Mouse (Mus musculus): ENCODE results near the gene Actn3. TPM values are rescaled to one million over a fixed set of nuclear protein-coding genes. Genes with fewer than 3 reads are reported as not detected.

The Actn3 gene
- polyA plus RNA-seq, 1 experiment from 2014 or later: 6.5 TPM

- Histone ChIP-seq H3K36me3 (ENCODE audit: control insufficient read depth, insufficient read depth, low read length) (no peaks in the 10 kb centered on the region; the same call in none of the 2 replicates), H3K9me3 (ENCODE audit: control insufficient read depth, low read length) (no peaks in the 10 kb centered on the region), H3K27me3 (ENCODE audit: control insufficient read depth, insufficient read depth, low read length) (no peaks in the 10 kb centered on the region), H3K9ac (ENCODE audit: low read length) (no peak overlapping the region), H3K4me3 (ENCODE audit: low read depth, low read length) (no peak overlapping the region), H3K4me2 (ENCODE audit: low read depth) (no peak overlapping the region), H3K4me1 (ENCODE audit: control insufficient read depth, insufficient read depth, low read length) (no peaks in the 10 kb centered on the region), H3K27ac (ENCODE audit: low read depth, low read length) (no peak overlapping the region)
- WGBS: 80% methylated on average over 3 of the region's 3 CpGs
- no peak for ATAC-seq (ENCODE audit: insufficient read depth, low FRiP score, low TSS enrichment)
- no peak for DNase-seq (ENCODE audit: low spot score)
These were observed 22.2 kb upstream of the Actn3 start for GRCm38 (mm10) chr19:4899888-4900287.

GRCm38 (mm10) chr19:4898972-4899371 is 21.3 kb upstream of the Actn3 start:
- DNase-seq (ENCODE audit: low spot score) (no peak), ATAC-seq (ENCODE audit: insufficient read depth, low FRiP score, low TSS enrichment) (no peak)
- H3K4me3 ChIP-seq (ENCODE audit: low read depth, low read length): no peak overlapping the region
- WGBS: 71% methylated on average over 9 of the region's 9 CpGs
- no peaks in the 10 kb centered on the region for H3K9me3 ChIP-seq (ENCODE audit: control insufficient read depth, low read length)
- no peaks in the 10 kb centered on the region for H3K27me3 ChIP-seq (ENCODE audit: control insufficient read depth, insufficient read depth, low read length)
- no peak overlapping the region for H3K27ac ChIP-seq (ENCODE audit: low read depth, low read length)
- no peak overlapping the region for H3K4me2 ChIP-seq (ENCODE audit: low read depth)
- no peaks in the 10 kb centered on the region; the same call in none of the 2 replicates for H3K36me3 ChIP-seq (ENCODE audit: control insufficient read depth, insufficient read depth, low read length)
- no peak overlapping the region for H3K9ac ChIP-seq (ENCODE audit: low read length)
- no peaks in the 10 kb centered on the region for H3K4me1 ChIP-seq (ENCODE audit: control insufficient read depth, insufficient read depth, low read length)

GRCm38 (mm10) chr19:4896780-4897520 is 19.2 kb upstream of the Actn3 start:
- 52% methylated on average over 21 of the region's 21 CpGs for WGBS
- Histone ChIP-seq H3K4me3 (ENCODE audit: low read depth, low read length) (no peak overlapping the region), H3K27ac (ENCODE audit: low read depth, low read length) (no peak overlapping the region), H3K27me3 (ENCODE audit: control insufficient read depth, insufficient read depth, low read length) (no peaks in the 10 kb centered on the region), H3K36me3 (ENCODE audit: control insufficient read depth, insufficient read depth, low read length) (peaks cover 2% of the 10 kb centered on the region), H3K9me3 (ENCODE audit: control insufficient read depth, low read length) (no peaks in the 10 kb centered on the region), H3K9ac (ENCODE audit: low read length) (no peak overlapping the region), H3K4me1 (ENCODE audit: control insufficient read depth, insufficient read depth, low read length) (no peaks in the 10 kb centered on the region), H3K4me2 (ENCODE audit: low read depth) (no peak overlapping the region)
- DNase-seq (ENCODE audit: low spot score) (no peak), ATAC-seq (ENCODE audit: insufficient read depth, low FRiP score, low TSS enrichment) (no peak)

GRCm38 (mm10) chr19:4891798-4892197 is 14.1 kb upstream of the Actn3 start:
- no peaks in the 10 kb centered on the region for H3K9me3 ChIP-seq (ENCODE audit: control insufficient read depth, low read length)
- no peak overlapping the region for H3K9ac ChIP-seq (ENCODE audit: low read length)
- ATAC-seq (ENCODE audit: insufficient read depth, low FRiP score, low TSS enrichment) (no peak), DNase-seq (ENCODE audit: low spot score) (no peak)
- H3K36me3 ChIP-seq (ENCODE audit: control insufficient read depth, insufficient read depth, low read length): peaks cover 2% of the 10 kb centered on the region; the same call in 1 of the 2 replicates
- no peaks in the 10 kb centered on the region for H3K4me1 ChIP-seq (ENCODE audit: control insufficient read depth, insufficient read depth, low read length)
- no peaks in the 10 kb centered on the region for H3K27me3 ChIP-seq (ENCODE audit: control insufficient read depth, insufficient read depth, low read length)
- 71% methylated on average over 3 of the region's 3 CpGs for WGBS
- H3K4me3 ChIP-seq (ENCODE audit: low read depth, low read length): no peak overlapping the region
- no peak overlapping the region for H3K27ac ChIP-seq (ENCODE audit: low read depth, low read length)
- H3K4me2 ChIP-seq (ENCODE audit: low read depth): no peak overlapping the region

- DNase-seq (ENCODE audit: low spot score) (no peak), ATAC-seq (ENCODE audit: insufficient read depth, low FRiP score, low TSS enrichment) (no peak)
- Histone ChIP-seq H3K27ac (ENCODE audit: low read depth, low read length) (no peak overlapping the region), H3K27me3 (ENCODE audit: control insufficient read depth, insufficient read depth, low read length) (no peaks in the 10 kb centered on the region), H3K9me3 (ENCODE audit: control insufficient read depth, low read length) (no peaks in the 10 kb centered on the region), H3K36me3 (ENCODE audit: control insufficient read depth, insufficient read depth, low read length) (peaks cover 2% of the 10 kb centered on the region; the same call in 1 of the 2 replicates), H3K4me3 (ENCODE audit: low read depth, low read length) (no peak overlapping the region), H3K4me2 (ENCODE audit: low read depth) (no peak overlapping the region), H3K9ac (ENCODE audit: low read length) (no peak overlapping the region), H3K4me1 (ENCODE audit: control insufficient read depth, insufficient read depth, low read length) (no peaks in the 10 kb centered on the region)
- WGBS: 87% methylated on average over 10 of the region's 10 CpGs
These were observed 12.1 kb upstream of the Actn3 start for GRCm38 (mm10) chr19:4889791-4890190.

GRCm38 (mm10) chr19:4883961-4884360 is 6.3 kb upstream of the Actn3 start:
- H3K4me3 ChIP-seq (ENCODE audit: low read depth, low read length): no peak overlapping the region
- no peaks in the 10 kb centered on the region for H3K4me1 ChIP-seq (ENCODE audit: control insufficient read depth, insufficient read depth, low read length)
- no peaks in the 10 kb centered on the region for H3K36me3 ChIP-seq (ENCODE audit: control insufficient read depth, insufficient read depth, low read length)
- H3K4me2 ChIP-seq (ENCODE audit: low read depth): no peak overlapping the region
- no peak overlapping the region for H3K27ac ChIP-seq (ENCODE audit: low read depth, low read length)
- H3K27me3 ChIP-seq (ENCODE audit: control insufficient read depth, insufficient read depth, low read length): no peaks in the 10 kb centered on the region
- 84% methylated on average over 4 of the region's 4 CpGs for WGBS
- ATAC-seq (ENCODE audit: insufficient read depth, low FRiP score, low TSS enrichment) (no peak), DNase-seq (ENCODE audit: low spot score) (no peak)
- no peaks in the 10 kb centered on the region for H3K9me3 ChIP-seq (ENCODE audit: control insufficient read depth, low read length)
- H3K9ac ChIP-seq (ENCODE audit: low read length): no peak overlapping the region

GRCm38 (mm10) chr19:4879324-4879703 is 1.6 kb upstream of the Actn3 start:
- WGBS: 67% methylated on average over 10 of the region's 10 CpGs
- H3K36me3 ChIP-seq (ENCODE audit: control insufficient read depth, insufficient read depth, low read length): no peaks in the 10 kb centered on the region
- peak overlapping the region; percentile 77 for H3K4me3 ChIP-seq (ENCODE audit: low read depth, low read length)
- no peaks in the 10 kb centered on the region for H3K9me3 ChIP-seq (ENCODE audit: control insufficient read depth, low read length)
- H3K9ac ChIP-seq (ENCODE audit: low read length): no peak overlapping the region
- H3K27me3 ChIP-seq (ENCODE audit: control insufficient read depth, insufficient read depth, low read length): no peaks in the 10 kb centered on the region
- no peak for ATAC-seq (ENCODE audit: insufficient read depth, low FRiP score, low TSS enrichment)
- DNase-seq (ENCODE audit: low spot score): no peak
- peaks cover 6% of the 10 kb centered on the region; the same call in 1 of the 2 replicates for H3K4me1 ChIP-seq (ENCODE audit: control insufficient read depth, insufficient read depth, low read length)
- peak overlapping the region; percentile 71 for H3K4me2 ChIP-seq (ENCODE audit: low read depth)
- no peak overlapping the region for H3K27ac ChIP-seq (ENCODE audit: low read depth, low read length)

- ATAC-seq (ENCODE audit: insufficient read depth, low FRiP score, low TSS enrichment): peak; percentile 96
- Histone ChIP-seq H3K9me3 (ENCODE audit: control insufficient read depth, low read length) (no peaks in the 10 kb centered on the region), H3K9ac (ENCODE audit: low read length) (peak within 1 kb of the TSS; percentile 74), H3K4me2 (ENCODE audit: low read depth) (peak within 1 kb of the TSS; percentile 71), H3K27me3 (ENCODE audit: control insufficient read depth, insufficient read depth, low read length) (no peaks in the 10 kb centered on the region), H3K36me3 (ENCODE audit: control insufficient read depth, insufficient read depth, low read length) (no peaks in the 10 kb centered on the region), H3K4me1 (ENCODE audit: control insufficient read depth, insufficient read depth, low read length) (peaks cover 6% of the 10 kb centered on the region; the same call in 1 of the 2 replicates), H3K27ac (ENCODE audit: low read depth, low read length) (0 out of 2 replicates have a peak within 1 kb of the TSS, but pooled peaks have one; percentile 11), H3K4me3 (ENCODE audit: low read depth, low read length) (peak within 1 kb of the TSS; percentile 77)
- DNase-seq (ENCODE audit: low spot score): peak; percentile 96
- WGBS: 2% methylated on average over 52 of the region's 52 CpGs
These were observed 955 bp upstream of the Actn3 start, which contains the start of gene Zdhhc24 for GRCm38 (mm10) chr19:4878405-4879323. TSS of gene Zdhhc24 (plus strand) at chr19:4878668.
